In genomic region chr9:78107912-78108795, GRCm38 (mm10) we compare ENCODE assay signal across 8 mouse cellular contexts. TPM values are rescaled to one million over a fixed set of nuclear protein-coding genes. Genes with fewer than 3 reads are reported as not detected.
DNase-seq lines count a peak whose midpoint lies in the region; ATAC-seq and TF ChIP-seq lines count a peak whose summit lies in the region.

No protein-coding gene starts in this region.

- under 1% methylated on average over 88 of the region's 88 CpGs for WGBS in forebrain, embryonic 13.5 days
- under 1% methylated on average over 86 of the region's 88 CpGs for WGBS in lung, embryonic 14.5 days

- DNase-seq in ES-CJ7 (ENCODE audit: low read depth, low spot score), result peak; percentile 83
- peak; percentile 87 to 89 for DNase-seq in heart, postnatal 10 days
- DNase-seq in layer of hippocampus, adult 2 months (ENCODE audit: low spot score in 2 of 2), result peak; percentile 68 to 78
- peak; percentile 92 for DNase-seq in lung, embryonic 14.5 days
- peak; percentile 85 for DNase-seq in testis, postnatal 14 days (ENCODE audit: low spot score)

- peak; percentile 52 for ATAC-seq in cerebellum, adult (ENCODE audit: insufficient number of reproducible peaks, low FRiP score, low TSS enrichment)
- peak; percentile 79 for ATAC-seq in forebrain, embryonic 13.5 days
- peak; percentile 81 for ATAC-seq in lung, embryonic 14.5 days (ENCODE audit: insufficient read depth)
- ATAC-seq in neutrophil, adult 5-6 weeks (ENCODE audit: extremely low read depth, insufficient number of reproducible peaks, low FRiP score, poor library complexity, severe bottlenecking), result peak; percentile 34

- H3K9ac ChIP-seq in forebrain, embryonic 13.5 days, result peak overlapping the region; percentile 88
- H3K9ac ChIP-seq in lung, embryonic 14.5 days, result peak overlapping the region; percentile 83

- peak overlapping the region; percentile 92 for H3K4me2 ChIP-seq in forebrain, embryonic 13.5 days
- H3K4me2 ChIP-seq in lung, embryonic 14.5 days, result peak overlapping the region; percentile 83

- peak overlapping the region; percentile 85 for H3K27ac ChIP-seq in forebrain, embryonic 13.5 days
- peak overlapping the region; percentile 99 for H3K27ac ChIP-seq in layer of hippocampus, adult 2 months
- H3K27ac ChIP-seq in lung, embryonic 14.5 days (ENCODE audit: low read depth), result peak overlapping the region; percentile 95

- no peaks in the 10 kb centered on the region for H3K9me3 ChIP-seq in forebrain, embryonic 13.5 days (replicated peaks)
- no peaks in the 10 kb centered on the region for H3K9me3 ChIP-seq in lung, embryonic 14.5 days (ENCODE audit: low read depth, low read length)

- TF ChIP-seq CTCF in layer of hippocampus, adult 2 months (conservative IDR thresholded peaks at IDR 0.05), result no peak
- TF ChIP-seq CTCF in lung, embryonic 14.5 days (IDR thresholded peaks at IDR 0.05; ENCODE audit: low read depth), result no peak

- intact Hi-C loops in heart, postnatal 10 days (cut with DNase I), result no loop called here

- H3K4me3 ChIP-seq in forebrain, embryonic 13.5 days, result peak overlapping the region; percentile 83
- H3K4me3 ChIP-seq in layer of hippocampus, adult 2 months, result peak overlapping the region; percentile 99
- H3K4me3 ChIP-seq in lung, embryonic 14.5 days (ENCODE audit: low read depth, low read length), result peak overlapping the region; percentile 80

- H3K27me3 ChIP-seq in forebrain, embryonic 13.5 days, result no peaks in the 10 kb centered on the region
- no peaks in the 10 kb centered on the region for H3K27me3 ChIP-seq in lung, embryonic 14.5 days (ENCODE audit: insufficient read depth, low read length)

- 0 out of 2 replicates have a peak, but pooled peaks cover 5% of the 10 kb centered on the region for H3K36me3 ChIP-seq in forebrain, embryonic 13.5 days (ENCODE audit: poor library complexity, severe bottlenecking)
- H3K36me3 ChIP-seq in lung, embryonic 14.5 days (ENCODE audit: insufficient read depth), result 0 out of 2 replicates have a peak, but pooled peaks cover 9% of the 10 kb centered on the region

- peaks cover 22% of the 10 kb centered on the region for H3K4me1 ChIP-seq in forebrain, embryonic 13.5 days
- H3K4me1 ChIP-seq in lung, embryonic 14.5 days (ENCODE audit: insufficient read depth), result 0 out of 2 replicates have a peak, but pooled peaks cover 5% of the 10 kb centered on the region

RNA-seq across cellular contexts. Expression of gene Fbxo9, which starts 0.7 kb away (rescaled TPM):
- polyA plus RNA-seq in forebrain, embryonic 13.5 days (2015; fragmentation: Nextera tagmentation; extraction: Ambion mirVana), result 32.4 and 36.3 TPM in 2 replicates
- total RNA-seq in heart, postnatal 10 days (2021), result 10 to 100 TPM; 88.6 to 90.3 TPM
- 10 to 100 TPM; 86.6 to 86.7 TPM for total RNA-seq in layer of hippocampus, adult 2 months (2021)
- polyA plus RNA-seq in lung, embryonic 14.5 days (2014; fragmentation: Nextera tagmentation; extraction: Ambion mirVana), result 40.5 and 41.8 TPM in 2 replicates
- total RNA-seq in neutrophil, adult 5-6 weeks (2017), result 72.2 and 80.3 TPM in 2 replicates

RNA-seq across cellular contexts. Expression of gene Ick, which starts 0.8 kb away (rescaled TPM):
- 34.3 and 34.6 TPM in 2 replicates for polyA plus RNA-seq in forebrain, embryonic 13.5 days (2015; fragmentation: Nextera tagmentation; extraction: Ambion mirVana)
- total RNA-seq in heart, postnatal 10 days (2021), result 10 to 100 TPM; 21.5 to 23.0 TPM
- 10 to 100 TPM; 18.3 to 20.6 TPM for total RNA-seq in layer of hippocampus, adult 2 months (2021)
- 22.9 and 23.2 TPM in 2 replicates for polyA plus RNA-seq in lung, embryonic 14.5 days (2014; fragmentation: Nextera tagmentation; extraction: Ambion mirVana)
- 2.9 and 4.3 TPM in 2 replicates for total RNA-seq in neutrophil, adult 5-6 weeks (2017)

RNA-seq across cellular contexts. Expression of gene Gcm1, which starts 56.4 kb away (rescaled TPM):
- polyA plus RNA-seq in forebrain, embryonic 13.5 days (2015; fragmentation: Nextera tagmentation; extraction: Ambion mirVana), result not detected in 2 replicates
- total RNA-seq in heart, postnatal 10 days (2021), result not detected
- total RNA-seq in layer of hippocampus, adult 2 months (2021), result not detected
- polyA plus RNA-seq in lung, embryonic 14.5 days (2014; fragmentation: Nextera tagmentation; extraction: Ambion mirVana), result 0.38 and 0.47 TPM in 2 replicates
- not detected in 2 replicates for total RNA-seq in neutrophil, adult 5-6 weeks (2017)

Comparison
In these comparisons a context has a peak if more than half of its experiments do, and no peak if none do; other contexts are left out.
1. Peak in every context shown above with its lines: DNase-seq, ATAC-seq, H3K4me3 ChIP-seq and H3K27ac ChIP-seq.